Mouse (Mus musculus): ENCODE measurements at regions not wholly inside any gene's neighbourhood (a gene's known extent, or its start where the extent isn't known, plus 50 kb on each side); places are given as distances from the start of the nearest gene placed in this dataset.

GRCm38 (mm10) chr17:45789777-45790176 lies 56.1 kb upstream of the 1600014C23Rik start:
- TF ChIP-seq CTCF (IDR thresholded peaks at IDR 0.05; ENCODE audit: borderline replicate concordance, control insufficient read depth, extremely low read depth, insufficient read depth, low read length, poor library complexity) (no peak), POLR2A (IDR thresholded peaks at IDR 0.05; ENCODE audit: control insufficient read depth, extremely low read depth, insufficient read depth, low read length, poor library complexity) (no peak)
